Mouse (Mus musculus) adrenal gland, adult 8-10 months (tissue): ENCODE results near the gene Crym. TPM values are rescaled to one million over a fixed set of nuclear protein-coding genes. Genes with fewer than 3 reads are reported as not detected.

Experiments
- DNase-seq: peaks from one replicate; pipeline ENCODE4 v3.0.0; 2022
- total RNA-seq, 4 experiments: library from RNA; stranded (reverse); gene quantifications; 2 replicates each; pipeline ENCODE4 v1.2.4; 2022

Crym gene
- total RNA-seq, 4 experiments from 2014 or later = 0.70 to 9.0 (median 4.9) TPM

- no peak for DNase-seq
These were observed 43.7 kb downstream of the Crym start for GRCm38 (mm10) chr7:120158121-120158613.

GRCm38 (mm10) chr7:120157575-120158061 lies 44.3 kb downstream of the Crym start:
- no peak for DNase-seq

- no peak for DNase-seq
These were observed 45.0 kb downstream of the Crym start for GRCm38 (mm10) chr7:120156841-120157409.

- no peak for DNase-seq
These were observed 51.0 kb downstream of the Crym start for GRCm38 (mm10) chr7:120150898-120151297.

DNA sequence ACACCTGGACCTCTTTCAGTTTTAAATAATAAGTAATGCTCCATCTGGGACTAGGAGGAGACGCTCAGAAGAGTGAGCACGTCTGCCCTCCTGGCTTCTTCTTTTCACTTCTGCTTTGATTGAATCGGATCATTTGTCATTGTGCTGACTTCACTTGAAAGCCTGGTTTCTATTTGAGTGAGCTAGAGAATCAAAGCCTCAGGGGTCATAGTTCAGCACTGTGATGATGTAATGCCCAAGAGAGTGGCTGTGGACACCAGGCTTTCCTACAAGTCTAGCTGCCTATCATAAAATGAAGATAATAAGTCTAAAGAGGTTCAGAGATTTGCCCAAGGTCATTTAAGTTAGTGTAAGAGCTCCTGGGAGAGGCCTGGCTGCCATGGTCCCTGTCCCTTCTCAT lies 51.7 kb downstream of the Crym start:
- DNase-seq = no peak

DNA sequence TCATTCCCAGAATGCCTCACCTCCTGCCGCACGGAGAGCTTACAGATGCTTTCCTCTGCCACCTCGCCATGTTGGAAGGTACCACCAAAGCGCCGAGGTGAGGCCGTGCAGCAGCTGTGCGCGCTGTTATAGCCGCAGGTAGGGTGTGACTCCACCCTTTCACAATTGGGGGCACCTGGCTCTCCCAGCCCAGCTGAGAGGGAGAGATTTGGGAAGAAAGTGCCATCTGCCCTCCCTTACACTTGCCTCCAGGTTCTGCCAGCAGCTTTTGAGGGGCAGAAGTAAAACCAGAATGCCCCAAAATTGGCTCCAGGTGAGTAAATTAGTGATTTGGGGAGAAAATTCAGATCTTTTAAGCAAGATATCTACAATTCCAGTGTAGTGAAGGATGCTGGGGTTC lies 56.7 kb downstream of the Crym start, which contains the start of gene Zp2:
Gene Zp2, minus strand, starts transcription at position 101 of the 400 bp plus-strand sequence.
- no peak for DNase-seq

DNA sequence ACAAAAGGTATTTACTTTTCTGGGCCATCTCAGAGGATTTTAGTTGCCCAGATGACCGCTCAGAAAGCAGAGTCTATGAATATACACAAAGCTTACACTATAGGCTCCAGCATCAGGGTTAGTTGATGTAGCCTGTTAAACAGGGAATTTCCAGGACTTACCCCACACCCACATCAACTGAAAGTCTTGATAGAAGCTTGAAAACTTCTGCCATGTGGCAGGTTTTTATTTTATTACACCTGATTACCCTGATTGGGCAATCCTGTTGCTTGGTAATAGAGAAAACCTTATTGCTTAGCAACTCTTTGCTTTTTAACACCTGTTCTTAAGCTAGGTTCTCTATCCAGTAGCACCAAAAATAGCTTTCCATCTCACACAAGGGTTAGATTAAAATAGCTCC lies 59.2 kb downstream of the Crym start:
- DNase-seq = no peak

Other genes with a start within 250 kb of the Crym start
- gene Dnah3, start 106.8 kb downstream of the Crym start, total RNA-seq = under 1 TPM in 3 of 4 experiments, not detected in 1; 0.06 to 0.11 (median 0.06) TPM
- 100 to 1,000 TPM in 3 of 4 experiments, 10 to 100 TPM in 1; 95.7 to 156 (median 129) TPM for gene Tmem159, start 99.8 kb downstream of the Crym start, total RNA-seq
- not detected for gene Zp2, start 56.8 kb downstream of the Crym start, total RNA-seq
- gene Anks4b, start 28.3 kb downstream of the Crym start, total RNA-seq = under 1 TPM; 0.07 to 0.49 (median 0.37) TPM
- under 1 TPM in 1 of 4 experiments, not detected in 3; 0.08 TPM for gene Abca14, start 1.9 kb upstream of the Crym start, total RNA-seq
- gene Abca15, start 126.6 kb upstream of the Crym start, total RNA-seq = not detected
- not detected for gene Abca16, start 207.5 kb upstream of the Crym start, total RNA-seq